Mouse (Mus musculus) adrenal gland, postnatal 10 days (tissue): ENCODE results near the gene Hist4h4. TPM values are rescaled to one million over a fixed set of nuclear protein-coding genes. Genes with fewer than 3 reads are reported as not detected.

Experiments used
- DNase-seq: peaks from one replicate; pipeline ENCODE4 v3.0.0; 2021; ENCODE audit warnings: mixed read lengths
- long read RNA-seq, 2 experiments: library from polyadenylated mRNA; stranded (forward); transcript quantifications; one replicate each; pipeline ENCODE4 v2.0.0; 2021
- total RNA-seq, 2 experiments: library from RNA; stranded (reverse); gene quantifications; 2 replicates each; pipeline ENCODE4 v1.2.3; 2021

Gene Hist4h4
- 10 to 100 TPM; 28.3 to 29.2 TPM for total RNA-seq
- long read RNA-seq, experiment 1 = 0 reads
- long read RNA-seq, experiment 2 = 0 reads

- peak; percentile 98 for DNase-seq
These were observed at the start of gene Hist4h4 for GRCm38 (mm10) chr6:136803739-136804633. Gene Hist4h4 (minus strand): TSS chr6:136804415.

- no peak for DNase-seq
These were observed 48.5 kb upstream of the Hist4h4 start for GRCm38 (mm10) chr6:136852762-136853161.

GRCm38 (mm10) chr6:136852348-136852747, 48.1 kb upstream of the Hist4h4 start:
- DNase-seq = no peak

GRCm38 (mm10) chr6:136850267-136850666, 46.1 kb upstream of the Hist4h4 start:
- no peak for DNase-seq

GRCm38 (mm10) chr6:136848971-136849370, 44.8 kb upstream of the Hist4h4 start:
- no peak for DNase-seq

- no peak for DNase-seq
These were observed 44.2 kb upstream of the Hist4h4 start for GRCm38 (mm10) chr6:136848399-136848798.

GRCm38 (mm10) chr6:136847790-136848189, 43.6 kb upstream of the Hist4h4 start:
- peak; percentile 79 for DNase-seq

GRCm38 (mm10) chr6:136847267-136847666, 43.1 kb upstream of the Hist4h4 start:
- no peak for DNase-seq

GRCm38 (mm10) chr6:136845706-136846480, 41.7 kb upstream of the Hist4h4 start:
- DNase-seq = no peak

GRCm38 (mm10) chr6:136844903-136845302, 40.7 kb upstream of the Hist4h4 start:
- no peak for DNase-seq

- DNase-seq = no peak
These were observed 33.1 kb upstream of the Hist4h4 start for GRCm38 (mm10) chr6:136837323-136837722.

GRCm38 (mm10) chr6:136835352-136835751, 31.1 kb upstream of the Hist4h4 start, which contains the start of gene Smco3:
Gene Smco3 (minus strand): TSS chr6:136835452.
- DNase-seq = no peak

- DNase-seq = no peak
These were observed 27.5 kb upstream of the Hist4h4 start for GRCm38 (mm10) chr6:136831712-136832111.

GRCm38 (mm10) chr6:136828681-136829080, 24.5 kb upstream of the Hist4h4 start:
- DNase-seq = no peak

GRCm38 (mm10) chr6:136827881-136828561, 23.8 kb upstream of the Hist4h4 start, which contains the start of gene Wbp11:
Gene Wbp11 (minus strand): TSS chr6:136828233.
- DNase-seq = peak; percentile 96

GRCm38 (mm10) chr6:136827516-136827880, 23.3 kb upstream of the Hist4h4 start, which contains the start of gene BC049715:
Gene BC049715 (plus strand): TSS chr6:136827626.
- no peak for DNase-seq

- no peak for DNase-seq
These were observed 22.9 kb upstream of the Hist4h4 start for GRCm38 (mm10) chr6:136827116-136827515.

GRCm38 (mm10) chr6:136824987-136825386, 20.8 kb upstream of the Hist4h4 start:
- DNase-seq = no peak

- no peak for DNase-seq
These were observed 16.9 kb upstream of the Hist4h4 start for GRCm38 (mm10) chr6:136821086-136821485.

- no peak for DNase-seq
These were observed 16.2 kb upstream of the Hist4h4 start for GRCm38 (mm10) chr6:136820381-136820780.

GRCm38 (mm10) chr6:136817549-136817948, 13.3 kb upstream of the Hist4h4 start:
- no peak for DNase-seq

- DNase-seq = no peak
These were observed 12.6 kb upstream of the Hist4h4 start for GRCm38 (mm10) chr6:136816826-136817225.
